Mouse (Mus musculus) liver, embryonic 16.5 days (tissue): ENCODE results near the gene Rnf44. TPM values are rescaled to one million over a fixed set of nuclear protein-coding genes. Genes with fewer than 3 reads are reported as not detected.
A peak's percentile ranks its signal among the peaks of the same experiment; 100 is the strongest.

ENCODE experiments used
- ATAC-seq: fragments of 200-750 bp; cut with Nextera tagmentation; 2 replicates; pipeline ENCODE4 v1.8.0; 2017; ENCODE audit warnings: low read depth, mild to moderate bottlenecking, moderate number of reproducible peaks, moderate library complexity
- H3K27ac ChIP-seq: fragments of 300-500 bp; sonication (generic); 2 replicates; pipeline ENCODE4 v1.5.1; 2014; ENCODE audit warnings: mild to moderate bottlenecking, low read length
- H3K27me3 ChIP-seq: fragments of 300-500 bp; sonication (generic); 2 replicates; pipeline ENCODE4 v1.6.1; 2014; ENCODE audit warnings: low read depth, low read length, mixed read lengths; ENCODE audit not compliant: control insufficient read depth, insufficient read depth
- H3K36me3 ChIP-seq: fragments of 300-500 bp; sonication (generic); 2 replicates; pipeline ENCODE4 v1.6.1; 2014; ENCODE audit warnings: mild to moderate bottlenecking; ENCODE audit not compliant: control insufficient read depth, insufficient read depth
- H3K4me1 ChIP-seq: fragments of 300-500 bp; sonication (generic); 2 replicates; pipeline ENCODE4 v1.6.1; 2014; ENCODE audit warnings: low read depth, low read length, mixed read lengths; ENCODE audit not compliant: control insufficient read depth
- H3K4me2 ChIP-seq: fragments of 300-500 bp; sonication (generic); 2 replicates; pipeline ENCODE4 v1.6.1; 2014; ENCODE audit warnings: low read depth, low read length, mixed read lengths
- H3K4me3 ChIP-seq: fragments of 300-500 bp; sonication (generic); 2 replicates; pipeline ENCODE4 v1.5.1; 2014; ENCODE audit warnings: low read depth, mild to moderate bottlenecking, low read length
- H3K9ac ChIP-seq: fragments of 300-500 bp; sonication (generic); 2 replicates; pipeline ENCODE4 v1.6.1; 2014; ENCODE audit warnings: low read depth, low read length
- H3K9me3 ChIP-seq: fragments of 300-500 bp; sonication (generic); replicated peaks from 2 replicates; pipeline ENCODE4 v1.6.1; 2016; ENCODE audit warnings: low read length; ENCODE audit not compliant: control insufficient read depth
- WGBS: fragments of 180-500 bp; shearing (Covaris S2); extraction: QIAGEN DNeasy Blood & Tissue Kit; methylation state at CpG from one replicate; pipeline ENCODE4 v1.1.7; 2014; ENCODE audit not compliant: insufficient replicate concordance; 5-methylcytosine and 5-hydroxymethylcytosine counted together
- polyA plus RNA-seq: library from polyadenylated mRNA; unstranded; fragments of >200 nt; fragmentation: Nextera tagmentation; extraction: Ambion mirVana; gene quantifications from 2 replicates; pipeline ENCODE4 v1.2.1, GENCODE M21; 2015

Rnf44 gene
- polyA plus RNA-seq, 1 experiment from 2014 or later: 27.8 TPM

DNA sequence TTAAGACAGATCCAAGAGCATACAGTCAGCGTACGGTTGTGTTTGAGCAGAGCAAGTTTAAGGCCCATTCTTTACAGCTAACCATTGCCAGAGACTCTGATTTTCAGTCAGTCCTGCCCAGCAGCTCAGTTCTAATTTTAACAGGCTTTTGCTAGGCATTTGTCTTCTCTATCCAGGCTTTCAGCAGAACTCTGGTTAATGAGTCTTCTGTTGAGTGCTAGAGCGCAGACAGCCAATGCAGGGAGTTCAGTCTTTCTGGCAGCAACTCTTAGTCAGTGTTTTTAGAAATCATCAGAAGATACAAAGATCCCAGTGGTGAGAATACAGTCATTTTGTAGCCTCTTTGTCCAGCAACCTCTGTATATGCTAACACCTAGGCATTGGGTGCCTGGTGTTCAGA is 43.2 kb downstream of the Rnf44 start:
- Histone ChIP-seq H3K36me3 (peaks cover 67% of the 10 kb centered on the region), H3K4me2 (no peak overlapping the region)

DNA sequence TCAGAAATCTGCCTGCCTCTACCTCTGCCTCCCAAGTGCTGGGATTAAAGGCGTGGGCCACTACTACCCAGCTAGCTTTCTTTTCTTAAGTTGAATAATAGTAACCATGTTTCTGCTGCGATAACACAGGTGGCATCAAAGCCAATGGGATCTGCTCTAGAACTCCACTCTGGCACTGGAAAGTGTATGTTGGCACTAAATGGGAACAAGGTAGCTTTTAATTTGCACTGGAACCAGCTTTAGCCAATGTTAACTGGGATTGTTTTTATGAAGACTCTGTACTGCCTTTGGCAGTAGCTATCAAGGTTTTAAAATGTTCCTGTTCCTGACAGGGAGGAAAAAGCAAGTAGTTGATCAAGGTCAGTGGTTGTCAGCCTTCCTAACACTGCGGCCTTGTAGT is 58.7 kb downstream of the Rnf44 start:
- Histone ChIP-seq H3K27ac (no peak overlapping the region), H3K4me1 (no peaks in the 10 kb centered on the region; the same call in 1 of the 2 replicates), H3K27me3 (no peaks in the 10 kb centered on the region), H3K4me3 (no peak overlapping the region), H3K36me3 (no peaks in the 10 kb centered on the region), H3K4me2 (no peak overlapping the region), H3K9me3 (no peaks in the 10 kb centered on the region), H3K9ac (no peak overlapping the region)
- no peak for ATAC-seq
- WGBS: 85% methylated on average over 3 of the region's 3 CpGs

More for the DNA sequence above, 43.2 kb downstream of the Rnf44 start:
- no peaks in the 10 kb centered on the region for H3K4me1 ChIP-seq
- H3K27me3 ChIP-seq: no peaks in the 10 kb centered on the region
- no peak overlapping the region for H3K9ac ChIP-seq
- ATAC-seq: no peak
- H3K27ac ChIP-seq: no peak overlapping the region
- no peak overlapping the region for H3K4me3 ChIP-seq
- WGBS: 91% methylated on average over 3 of the region's 3 CpGs
- H3K9me3 ChIP-seq: no peaks in the 10 kb centered on the region

GRCm38 (mm10) chr13:54632731-54633277 is 60.9 kb downstream of the Rnf44 start:
- Histone ChIP-seq H3K9me3 (no peaks in the 10 kb centered on the region), H3K4me2 (no peak overlapping the region), H3K36me3 (no peaks in the 10 kb centered on the region), H3K27me3 (no peaks in the 10 kb centered on the region), H3K4me1 (peaks cover 6% of the 10 kb centered on the region), H3K9ac (no peak overlapping the region), H3K27ac (peak overlapping the region; percentile 2; the same call in 1 of the 2 replicates), H3K4me3 (no peak overlapping the region)
- no peak for ATAC-seq
- WGBS: 56% methylated on average over 3 of the region's 3 CpGs

Other genes starting within 250 kb of the Rnf44 start
- gene Thoc3, start 225.1 kb downstream of the Rnf44 start, polyA plus RNA-seq: 33.4 and 37.6 TPM in 2 replicates
- gene Simc1, start 190.1 kb downstream of the Rnf44 start, polyA plus RNA-seq: 1.5 TPM in 2 replicates
- gene 4833439L19Rik, start 128.5 kb downstream of the Rnf44 start, polyA plus RNA-seq: 47.7 and 50.2 TPM in 2 replicates
- gene Arl10, start 118.9 kb downstream of the Rnf44 start, polyA plus RNA-seq: 7.6 and 8.4 TPM in 2 replicates
- gene Nop16, start 103.8 kb downstream of the Rnf44 start, polyA plus RNA-seq: 37.9 and 41.0 TPM in 2 replicates
- gene Higd2a, start 103.7 kb downstream of the Rnf44 start, polyA plus RNA-seq: 102 and 108 TPM in 2 replicates
- gene Cltb, start 82.6 kb downstream of the Rnf44 start, polyA plus RNA-seq: 30.8 and 33.2 TPM in 2 replicates
- 28.9 and 29.9 TPM in 2 replicates for gene Faf2, start 72.1 kb downstream of the Rnf44 start, polyA plus RNA-seq
- gene Cdhr2, start 7.6 kb upstream of the Rnf44 start, polyA plus RNA-seq: 23.4 and 26.1 TPM in 2 replicates
- 0.02 TPM in 1 of 2 replicates, not detected in the other for gene Gprin1, start 56.0 kb upstream of the Rnf44 start, polyA plus RNA-seq
- not detected in 2 replicates for gene Sncb, start 72.7 kb upstream of the Rnf44 start, polyA plus RNA-seq
- not detected in 2 replicates for gene Eif4e1b, start 90.1 kb upstream of the Rnf44 start, polyA plus RNA-seq
- 1.4 and 1.6 TPM in 2 replicates for gene Tspan17, start 95.5 kb upstream of the Rnf44 start, polyA plus RNA-seq